Mouse (Mus musculus) liver, embryonic 14.5 days (tissue): Measurements from ENCODE around the gene Cd151.

Source experiments
- CTCF ChIP-seq: IDR thresholded peaks from 2 replicates; pipeline ENCODE4 v1.5.1; 2016; ENCODE audit warnings: antibody characterized with exemption, low read depth, control low read depth
- EP300 ChIP-seq: IDR thresholded peaks from 2 replicates; pipeline ENCODE4 v1.6.1; 2016; ENCODE audit warnings: antibody characterized with exemption, low read depth

DNA sequence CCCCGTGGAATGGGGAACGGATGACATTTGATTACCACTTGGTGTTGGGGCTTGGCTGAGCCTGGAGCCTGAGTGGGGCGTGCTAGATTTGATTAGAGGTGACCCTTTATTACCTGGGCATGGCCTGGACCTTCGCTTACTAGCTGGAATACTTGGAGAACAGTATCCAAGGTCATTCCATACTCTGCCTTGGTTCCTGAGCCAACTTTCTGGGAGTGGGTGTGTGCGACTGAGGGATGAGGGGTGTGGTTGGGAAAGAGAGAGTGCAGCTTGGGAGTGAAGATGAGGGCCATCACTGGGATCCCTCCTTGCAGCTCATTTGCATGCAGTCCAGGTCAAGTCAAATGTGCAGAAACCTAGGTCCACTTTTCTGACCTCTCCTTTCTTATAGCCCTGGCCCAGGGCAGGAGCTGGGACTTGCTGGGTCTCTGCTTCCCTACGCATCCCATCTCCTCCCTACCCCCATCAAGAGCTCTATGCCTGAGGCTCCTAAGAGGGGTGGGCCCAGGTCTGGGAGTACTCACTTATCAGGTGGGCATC, 16.0 kb downstream of the Cd151 start:
- TF ChIP-seq CTCF, result no peak
- no peak for TF ChIP-seq EP300
